Mouse (Mus musculus) kidney, adult 2 months (tissue): Measurements from ENCODE around the gene Emd.

Source experiments
- CTCF ChIP-seq: fragments of 200-500 bp; conservative IDR thresholded peaks from 2 replicates; pipeline ENCODE4 v1.5.1; 2011; ENCODE audit warnings: low read depth, mild to moderate bottlenecking, control low read depth, low read length, moderate library complexity, mixed read lengths; ENCODE audit not compliant: insufficient read depth, insufficient read length
- POLR2A ChIP-seq: fragments of 200-500 bp; IDR thresholded peaks from one replicate; pipeline ENCODE4 v1.6.1; 2011; ENCODE audit warnings: low read depth, low read length, control low read depth

- no peak for TF ChIP-seq CTCF
- TF ChIP-seq POLR2A = no peak
These were observed 540 bp downstream of the Emd start for GRCm38 (mm10) chrX:74254888-74255565.
